Mouse (Mus musculus): ENCODE measurements around the gene Prss30. TPM values are rescaled to one million over a fixed set of nuclear protein-coding genes. Genes with fewer than 3 reads are reported as not detected.

Prss30 gene
- not detected in 2 replicates for polyA plus RNA-seq (2015; fragmentation: Nextera tagmentation; extraction: Ambion mirVana)

GRCm38 (mm10) chr17:23980297-23980909 lies at the start of gene Prss30:
Gene Prss30 (minus strand): TSS chr17:23980566.
- Histone ChIP-seq H3K36me3 (ENCODE audit: poor library complexity, severe bottlenecking) (no peaks in the 10 kb centered on the region), H3K4me2 (no peak within 1 kb of the TSS), H3K4me3 (no peak within 1 kb of the TSS), H3K9ac (no peak within 1 kb of the TSS), H3K27ac (no peak within 1 kb of the TSS), H3K4me1 (no peaks in the 10 kb centered on the region), H3K9me3 (replicated peaks) (no peaks in the 10 kb centered on the region), H3K27me3 (no peaks in the 10 kb centered on the region)
- ATAC-seq = no peak
- WGBS = 83% methylated on average over 10 of the region's 10 CpGs

GRCm38 (mm10) chr17:24029477-24029876 lies 49.1 kb upstream of the Prss30 start:
- Histone ChIP-seq H3K4me1 (no peaks in the 10 kb centered on the region), H3K27me3 (no peaks in the 10 kb centered on the region), H3K9me3 (replicated peaks) (no peaks in the 10 kb centered on the region), H3K27ac (no peak overlapping the region), H3K9ac (no peak overlapping the region), H3K4me3 (no peak overlapping the region), H3K36me3 (ENCODE audit: poor library complexity, severe bottlenecking) (no peaks in the 10 kb centered on the region), H3K4me2 (no peak overlapping the region)
- WGBS = 85% methylated on average over 7 of the region's 7 CpGs
- no peak for ATAC-seq

- no peak overlapping the region for H3K4me2 ChIP-seq
- H3K9me3 ChIP-seq (replicated peaks) = no peaks in the 10 kb centered on the region
- no peak for ATAC-seq
- 78% methylated on average over 5 of the region's 5 CpGs for WGBS
- no peaks in the 10 kb centered on the region for H3K4me1 ChIP-seq
- H3K9ac ChIP-seq = no peak overlapping the region
- H3K27me3 ChIP-seq = no peaks in the 10 kb centered on the region
- H3K4me3 ChIP-seq = no peak overlapping the region
- no peak overlapping the region for H3K27ac ChIP-seq
- no peaks in the 10 kb centered on the region for H3K36me3 ChIP-seq (ENCODE audit: poor library complexity, severe bottlenecking)
Measured at GRCm38 (mm10) chr17:24021375-24022199, 41.2 kb upstream of the Prss30 start.

- no peaks in the 10 kb centered on the region for H3K27me3 ChIP-seq
- no peaks in the 10 kb centered on the region for H3K4me1 ChIP-seq
- no peak overlapping the region for H3K4me3 ChIP-seq
- WGBS = 89% methylated on average over 6 of the region's 6 CpGs
- no peak overlapping the region for H3K4me2 ChIP-seq
- no peak overlapping the region for H3K27ac ChIP-seq
- H3K9ac ChIP-seq = no peak overlapping the region
- H3K9me3 ChIP-seq (replicated peaks) = no peaks in the 10 kb centered on the region
- ATAC-seq = no peak
- H3K36me3 ChIP-seq (ENCODE audit: poor library complexity, severe bottlenecking) = no peaks in the 10 kb centered on the region
Measured at GRCm38 (mm10) chr17:24020696-24021095, 40.3 kb upstream of the Prss30 start.

- H3K27ac ChIP-seq = no peak overlapping the region
- no peak for ATAC-seq
- 33% methylated on average over 14 of the region's 14 CpGs for WGBS
Measured at GRCm38 (mm10) chr17:24015727-24016126, 35.4 kb upstream of the Prss30 start.

GRCm38 (mm10) chr17:24014433-24014965 lies 34.1 kb upstream of the Prss30 start:
- H3K9ac ChIP-seq = no peak overlapping the region
- H3K4me1 ChIP-seq = no peaks in the 10 kb centered on the region
- H3K36me3 ChIP-seq (ENCODE audit: poor library complexity, severe bottlenecking) = no peaks in the 10 kb centered on the region
- H3K27me3 ChIP-seq = no peaks in the 10 kb centered on the region
- no peak overlapping the region for H3K4me2 ChIP-seq
- ATAC-seq = no peak
- WGBS = 85% methylated on average over 5 of the region's 5 CpGs
- no peak overlapping the region for H3K4me3 ChIP-seq
- no peak overlapping the region for H3K27ac ChIP-seq
- H3K9me3 ChIP-seq (replicated peaks) = no peaks in the 10 kb centered on the region

More at GRCm38 (mm10) chr17:24015727-24016126, 35.4 kb upstream of the Prss30 start:
- H3K36me3 ChIP-seq (ENCODE audit: poor library complexity, severe bottlenecking) = no peaks in the 10 kb centered on the region
- H3K4me3 ChIP-seq = no peak overlapping the region
- no peak overlapping the region for H3K9ac ChIP-seq
- no peaks in the 10 kb centered on the region for H3K9me3 ChIP-seq (replicated peaks)
- H3K27me3 ChIP-seq = no peaks in the 10 kb centered on the region
- H3K4me2 ChIP-seq = no peak overlapping the region
- no peaks in the 10 kb centered on the region for H3K4me1 ChIP-seq

GRCm38 (mm10) chr17:24012921-24013320 lies 32.6 kb upstream of the Prss30 start:
- no peak for ATAC-seq

GRCm38 (mm10) chr17:24009617-24010016 lies 29.3 kb upstream of the Prss30 start:
- Histone ChIP-seq H3K36me3 (ENCODE audit: poor library complexity, severe bottlenecking) (no peaks in the 10 kb centered on the region), H3K9me3 (replicated peaks) (no peaks in the 10 kb centered on the region), H3K4me2 (no peak overlapping the region), H3K4me1 (no peaks in the 10 kb centered on the region), H3K27me3 (no peaks in the 10 kb centered on the region), H3K27ac (no peak overlapping the region), H3K4me3 (no peak overlapping the region), H3K9ac (no peak overlapping the region)
- WGBS = 46% methylated on average over 5 of the region's 5 CpGs
- no peak for ATAC-seq

More at GRCm38 (mm10) chr17:24012921-24013320, 32.6 kb upstream of the Prss30 start:
- no peaks in the 10 kb centered on the region for H3K9me3 ChIP-seq (replicated peaks)
- WGBS = 78% methylated on average over 2 of the region's 2 CpGs
- no peak overlapping the region for H3K4me2 ChIP-seq
- no peaks in the 10 kb centered on the region for H3K4me1 ChIP-seq
- no peak overlapping the region for H3K27ac ChIP-seq
- H3K4me3 ChIP-seq = no peak overlapping the region
- no peaks in the 10 kb centered on the region for H3K27me3 ChIP-seq
- no peak overlapping the region for H3K9ac ChIP-seq
- no peaks in the 10 kb centered on the region for H3K36me3 ChIP-seq (ENCODE audit: poor library complexity, severe bottlenecking)

GRCm38 (mm10) chr17:24008105-24008504 lies 27.7 kb upstream of the Prss30 start:
- H3K9me3 ChIP-seq (replicated peaks) = no peaks in the 10 kb centered on the region
- 75% methylated on average over 4 of the region's 4 CpGs for WGBS
- no peaks in the 10 kb centered on the region for H3K36me3 ChIP-seq (ENCODE audit: poor library complexity, severe bottlenecking)
- ATAC-seq = no peak
- H3K9ac ChIP-seq = no peak overlapping the region
- no peaks in the 10 kb centered on the region for H3K4me1 ChIP-seq
- no peak overlapping the region for H3K4me3 ChIP-seq
- H3K27ac ChIP-seq = no peak overlapping the region
- H3K4me2 ChIP-seq = no peak overlapping the region
- H3K27me3 ChIP-seq = no peaks in the 10 kb centered on the region

GRCm38 (mm10) chr17:24007391-24007790 lies 27.0 kb upstream of the Prss30 start:
- H3K27me3 ChIP-seq = no peaks in the 10 kb centered on the region
- H3K9me3 ChIP-seq (replicated peaks) = no peaks in the 10 kb centered on the region
- no peak overlapping the region for H3K4me3 ChIP-seq
- H3K9ac ChIP-seq = no peak overlapping the region
- no peak overlapping the region for H3K27ac ChIP-seq
- WGBS = 79% methylated on average over 1 of the region's 1 CpGs
- H3K4me2 ChIP-seq = no peak overlapping the region
- no peaks in the 10 kb centered on the region for H3K36me3 ChIP-seq (ENCODE audit: poor library complexity, severe bottlenecking)
- ATAC-seq = no peak
- no peaks in the 10 kb centered on the region for H3K4me1 ChIP-seq

GRCm38 (mm10) chr17:24006930-24007329 lies 26.6 kb upstream of the Prss30 start:
- whole genome bisulfite sequencing = 49% methylated on average over 2 of the region's 2 CpGs
- H3K4me1 ChIP-seq = no peaks in the 10 kb centered on the region
- no peak overlapping the region for H3K27ac ChIP-seq
- H3K4me2 ChIP-seq = no peak overlapping the region
- no peak overlapping the region for H3K9ac ChIP-seq
- H3K9me3 ChIP-seq (replicated peaks) = no peaks in the 10 kb centered on the region
- ATAC-seq = no peak
- no peaks in the 10 kb centered on the region for H3K27me3 ChIP-seq
- no peak overlapping the region for H3K4me3 ChIP-seq
- H3K36me3 ChIP-seq (ENCODE audit: poor library complexity, severe bottlenecking) = no peaks in the 10 kb centered on the region

GRCm38 (mm10) chr17:24005049-24005448 lies 24.7 kb upstream of the Prss30 start:
- H3K9me3 ChIP-seq (replicated peaks) = no peaks in the 10 kb centered on the region
- no peaks in the 10 kb centered on the region for H3K4me1 ChIP-seq
- no peak overlapping the region for H3K27ac ChIP-seq
- WGBS = 92% methylated on average over 3 of the region's 3 CpGs
- H3K4me2 ChIP-seq = no peak overlapping the region
- H3K36me3 ChIP-seq (ENCODE audit: poor library complexity, severe bottlenecking) = no peaks in the 10 kb centered on the region
- ATAC-seq = no peak
- no peaks in the 10 kb centered on the region for H3K27me3 ChIP-seq
- H3K4me3 ChIP-seq = no peak overlapping the region
- no peak overlapping the region for H3K9ac ChIP-seq
